Mouse (Mus musculus) fibroblast of lung, adult 2 months (primary cell): ENCODE data around the gene Slc13a4.

Experiments used
- DNase-seq: peaks from one replicate; pipeline ENCODE4 v3.0.0-alpha.2; 2011; ENCODE audit warnings: low read depth

Gene Slc13a4

DNA sequence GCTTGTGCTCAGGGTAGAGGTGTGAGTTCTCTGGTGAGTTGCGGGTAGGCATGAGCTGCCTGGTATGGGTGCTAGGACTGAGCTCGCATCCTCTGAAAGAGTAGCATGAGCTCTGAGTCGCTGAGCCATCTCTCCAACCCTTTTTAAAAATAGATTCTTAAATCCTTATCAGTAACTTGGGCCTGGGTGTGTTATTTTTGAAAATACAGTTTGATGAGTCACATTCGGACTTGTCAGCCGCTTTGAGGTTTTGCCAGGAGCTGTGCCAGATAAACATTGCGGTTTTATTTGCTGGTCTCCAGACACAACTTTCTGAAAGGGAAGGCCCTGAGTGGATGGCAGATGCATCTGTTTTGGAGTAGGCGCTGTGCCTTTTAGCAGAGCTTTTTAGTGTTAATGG, 51.2 kb downstream of the Slc13a4 start:
- peak; percentile 80 for DNase-seq

DNA sequence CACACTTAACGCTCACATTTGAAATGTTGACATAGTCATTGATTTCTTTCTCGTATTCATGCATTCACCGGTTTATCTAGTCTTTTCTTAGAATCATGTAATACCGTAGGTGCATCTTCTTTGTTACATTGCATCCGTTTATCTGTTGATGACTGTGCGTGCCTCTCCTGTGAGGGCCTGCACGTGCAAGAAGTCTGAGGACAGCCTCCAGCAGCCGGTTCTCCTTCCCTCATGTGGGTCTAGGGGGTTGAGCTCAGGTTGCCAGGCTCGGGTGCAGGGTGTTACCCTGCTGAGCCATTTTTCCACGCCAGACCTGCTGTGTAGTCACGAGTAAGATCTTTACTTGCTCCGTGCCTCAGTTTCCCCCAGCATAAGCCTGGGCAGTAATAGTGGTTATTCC, 52.9 kb downstream of the Slc13a4 start:
- no peak for DNase-seq

DNA sequence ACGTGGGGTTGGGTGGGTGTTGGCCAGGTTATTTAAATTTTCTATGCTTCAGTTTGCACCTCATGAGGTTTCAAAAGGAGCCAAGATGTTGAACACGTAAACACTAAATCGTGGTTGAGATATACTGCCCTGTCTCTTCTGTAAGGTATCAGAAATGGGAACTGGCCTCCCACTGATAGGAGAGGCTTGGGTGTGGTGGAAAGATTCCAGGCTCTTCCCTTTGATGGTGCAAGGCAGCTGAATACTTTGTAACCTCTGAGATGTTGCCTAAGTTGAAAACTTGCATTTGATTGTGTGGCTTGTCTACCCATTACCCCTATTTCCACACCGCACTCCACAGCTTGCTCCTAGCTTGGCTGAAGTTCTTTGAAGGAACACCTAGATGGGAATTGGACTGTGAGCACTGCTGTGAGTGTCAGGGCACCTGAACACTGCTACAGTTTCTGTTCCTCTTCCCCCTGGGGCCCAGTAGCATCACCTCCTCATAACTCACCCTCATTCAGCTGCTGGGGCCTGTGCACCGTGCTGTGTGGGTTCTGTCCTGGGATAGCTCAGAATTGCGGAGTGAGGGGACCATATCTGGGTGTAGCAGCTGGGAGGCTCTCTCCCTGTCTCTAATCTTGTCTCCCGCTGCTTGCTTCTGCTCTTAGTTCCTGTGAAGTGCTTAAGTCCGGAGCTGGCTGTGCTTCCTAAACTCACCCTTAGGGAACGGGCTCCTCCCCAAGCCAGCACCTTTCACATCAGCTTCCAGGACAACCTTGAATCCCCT, 53.6 kb downstream of the Slc13a4 start:
- DNase-seq = no peak

DNA sequence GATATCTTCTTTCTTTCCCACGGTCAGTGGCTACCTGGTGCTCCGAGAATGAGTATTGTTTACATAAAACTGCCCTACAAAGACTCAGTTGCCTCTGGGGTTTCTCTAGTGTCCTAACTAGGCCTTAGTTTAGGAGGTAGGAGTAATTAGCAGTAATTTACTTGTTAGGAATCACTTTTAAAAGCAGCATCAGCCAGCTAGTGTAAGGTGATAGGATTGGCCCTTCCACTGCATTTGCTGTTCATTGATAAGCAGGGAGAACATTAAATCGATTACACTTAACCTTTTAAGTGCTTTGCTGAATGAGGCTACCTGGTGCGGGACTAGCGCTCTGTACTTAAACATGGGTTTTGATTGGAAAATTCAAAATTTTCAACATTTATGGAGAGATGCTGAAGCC, 54.5 kb downstream of the Slc13a4 start:
- no peak for DNase-seq

DNA sequence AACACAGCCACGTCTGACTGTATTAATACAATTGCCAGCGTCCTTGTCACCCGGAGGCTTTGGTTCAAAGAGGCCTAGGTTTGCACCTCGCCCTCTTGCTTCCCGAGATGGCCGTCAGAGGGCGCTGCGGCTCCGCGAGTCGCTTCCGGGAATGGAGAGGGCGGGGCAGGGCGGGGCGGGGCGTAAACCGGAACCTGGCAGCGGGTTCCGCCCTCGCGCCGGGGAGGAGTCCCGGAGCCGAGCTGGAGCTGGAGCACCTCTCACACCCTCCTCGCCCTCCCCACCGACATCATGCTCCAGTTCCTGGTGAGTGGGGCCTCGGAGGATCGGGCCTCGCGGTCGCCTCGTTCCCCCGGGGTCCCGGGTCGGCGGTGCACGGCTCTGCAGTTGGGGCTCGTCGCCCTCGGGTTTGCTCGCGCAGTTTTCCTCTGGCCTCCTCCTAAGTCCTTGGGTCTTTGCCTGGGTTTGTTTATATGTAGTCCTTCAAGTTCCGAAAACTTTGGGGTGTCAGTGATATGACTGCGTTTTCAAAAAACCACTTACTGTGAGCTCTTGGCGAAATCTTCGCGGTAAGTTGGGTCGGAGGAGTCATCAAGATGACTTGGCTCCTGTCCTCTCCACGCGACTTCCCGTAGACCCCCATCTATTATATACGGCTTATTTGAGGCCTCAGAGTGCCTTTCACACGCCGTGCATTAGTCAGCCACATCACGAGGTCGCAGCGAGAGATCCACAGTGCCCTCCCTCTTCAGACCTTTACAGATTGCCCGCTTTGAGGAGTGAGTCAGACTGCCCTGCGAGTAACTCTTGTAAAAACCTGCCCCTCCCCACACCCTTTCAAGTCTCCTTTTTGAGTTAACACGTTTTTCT, 55.2 kb downstream of the Slc13a4 start:
- DNase-seq = peak; percentile 92

DNA sequence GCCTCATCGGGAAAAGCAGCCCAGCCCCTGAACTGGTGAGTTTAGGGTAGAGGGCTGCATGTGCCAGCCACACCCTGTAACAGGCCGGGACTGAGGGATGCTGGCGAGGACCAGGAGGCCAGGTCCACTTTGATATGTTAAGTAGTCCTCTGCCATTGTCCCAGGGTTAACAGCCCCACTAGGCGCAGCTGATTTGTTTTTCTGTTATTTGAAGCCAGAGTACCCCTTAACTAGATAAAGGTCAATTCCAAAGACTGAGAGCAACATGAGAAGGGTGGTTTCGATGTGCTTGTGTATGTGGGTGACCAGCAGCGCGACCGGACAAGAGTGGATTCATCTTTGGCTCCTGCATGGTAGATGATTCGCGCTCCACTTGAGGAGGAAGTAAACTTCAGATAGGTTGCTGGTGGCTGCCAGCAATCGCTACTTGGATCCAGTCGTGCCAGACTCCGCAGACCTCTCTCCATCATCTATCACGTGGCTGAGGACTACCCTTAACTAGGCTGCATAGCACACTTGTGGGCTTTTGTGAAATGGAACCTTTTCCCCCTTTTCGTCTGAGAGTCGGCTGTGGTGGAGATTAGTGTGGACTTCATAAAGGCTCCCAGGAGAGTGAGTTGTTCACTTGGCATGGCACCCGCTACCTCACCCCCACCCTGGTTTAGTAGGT, 56.0 kb downstream of the Slc13a4 start:
- no peak for DNase-seq

DNA sequence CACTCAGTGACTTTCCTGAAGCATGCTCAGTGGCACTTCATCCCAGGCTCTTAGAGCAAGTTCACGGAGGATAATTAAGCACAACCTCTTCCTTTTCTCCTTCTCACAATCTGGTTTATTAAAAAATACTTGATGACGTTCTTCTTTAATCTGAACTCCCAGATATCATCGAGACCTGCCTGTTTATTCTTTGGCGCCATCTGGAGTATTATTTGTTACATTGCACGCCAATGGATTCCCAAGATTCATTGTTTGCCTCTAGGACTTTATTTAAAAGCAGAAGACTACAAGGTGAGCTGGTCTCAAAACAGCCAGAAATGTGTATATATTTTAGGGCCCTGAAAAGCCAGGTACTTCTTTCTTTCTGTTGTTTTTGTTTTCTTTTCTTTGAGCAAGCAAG, 62.8 kb downstream of the Slc13a4 start:
- DNase-seq = no peak

DNA sequence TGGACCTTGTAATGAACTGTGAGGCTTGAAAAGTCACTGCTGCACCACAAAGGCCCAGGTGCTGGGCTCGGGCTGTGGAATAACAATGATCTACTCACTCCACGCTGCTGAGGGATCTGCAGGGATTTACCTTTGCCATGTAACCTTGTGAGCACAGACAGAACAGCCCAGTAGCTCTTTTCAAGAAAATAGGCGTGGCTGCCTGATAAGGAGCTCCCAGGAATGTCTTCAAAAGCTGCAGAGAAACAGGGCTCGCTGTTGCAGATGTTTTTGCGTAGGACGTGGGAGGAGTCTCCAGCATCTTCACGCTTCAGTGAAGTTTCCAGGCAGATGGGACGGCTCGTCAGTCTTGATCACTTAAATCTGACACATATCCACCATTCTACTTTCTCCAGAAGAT, 63.9 kb downstream of the Slc13a4 start:
- no peak for DNase-seq

DNA sequence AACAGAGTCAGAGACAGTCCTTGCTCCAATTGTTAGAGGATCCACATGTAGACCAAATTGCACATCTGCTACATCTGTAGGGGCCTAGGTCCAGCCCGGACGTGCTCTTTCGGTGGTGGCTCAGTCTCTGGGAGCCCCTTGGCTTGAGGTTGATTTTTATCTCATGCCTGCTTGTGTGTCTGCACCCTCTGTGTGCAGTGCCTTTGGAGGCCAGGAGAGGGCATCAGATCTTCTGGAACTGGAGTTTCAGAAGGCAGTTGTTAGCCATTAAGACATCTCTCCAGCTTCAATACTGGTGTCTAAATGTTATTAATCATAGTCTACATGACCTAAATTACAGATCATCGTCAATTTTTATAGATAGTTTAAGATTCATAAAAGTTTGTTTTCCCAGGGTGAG, 64.7 kb downstream of the Slc13a4 start:
- DNase-seq = no peak

DNA sequence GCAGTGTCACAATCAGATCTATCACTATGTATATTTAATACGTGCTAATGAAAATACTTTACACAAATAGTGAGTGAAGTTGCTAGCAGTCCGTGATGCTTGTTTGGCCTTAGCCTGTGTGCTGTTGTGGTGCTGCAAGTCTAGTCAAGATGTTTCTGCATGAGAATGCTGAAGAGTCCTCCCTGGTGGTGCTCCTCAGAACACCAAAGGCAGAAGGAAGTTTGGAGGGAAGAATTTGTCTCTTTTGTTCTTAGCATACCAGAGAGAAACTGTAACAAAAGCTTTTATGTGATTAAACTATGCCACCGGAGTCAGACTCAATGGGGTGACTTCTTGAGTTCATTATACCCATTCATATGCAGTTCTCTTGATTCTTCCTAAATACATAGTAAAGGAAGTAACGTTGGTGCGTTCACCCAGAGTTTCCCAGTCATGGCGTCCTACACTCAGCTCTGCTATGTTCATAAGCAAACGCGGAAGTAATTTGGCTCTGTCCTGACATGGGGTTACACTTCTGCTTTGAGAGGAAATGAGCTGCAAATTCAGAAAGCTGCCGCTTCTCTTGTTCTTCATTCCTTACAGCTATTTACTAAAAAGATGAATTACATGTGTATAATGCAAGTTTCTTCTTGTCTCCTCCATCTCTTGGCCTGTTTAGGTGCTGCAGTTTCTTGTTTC, 71.7 kb downstream of the Slc13a4 start:
- DNase-seq = no peak

DNA sequence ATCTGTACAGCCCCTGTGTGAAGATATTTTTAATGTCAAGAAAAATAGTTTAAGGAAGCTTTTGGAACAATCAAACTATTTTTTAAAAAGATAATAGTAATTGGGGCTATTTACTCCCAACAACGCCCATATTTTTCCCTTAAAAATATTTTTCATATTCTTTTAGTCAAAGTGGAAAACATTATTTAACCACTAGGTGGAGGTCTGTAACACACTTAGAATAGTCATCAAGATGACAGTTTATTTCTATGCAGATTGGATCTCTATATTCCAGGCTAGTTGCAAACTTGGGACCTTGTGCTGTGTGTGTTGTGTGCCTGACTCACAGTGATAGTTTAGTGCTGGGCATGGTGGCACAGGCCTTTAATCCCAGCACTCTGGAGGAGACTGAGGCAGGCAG, 78.5 kb downstream of the Slc13a4 start:
- no peak for DNase-seq

DNA sequence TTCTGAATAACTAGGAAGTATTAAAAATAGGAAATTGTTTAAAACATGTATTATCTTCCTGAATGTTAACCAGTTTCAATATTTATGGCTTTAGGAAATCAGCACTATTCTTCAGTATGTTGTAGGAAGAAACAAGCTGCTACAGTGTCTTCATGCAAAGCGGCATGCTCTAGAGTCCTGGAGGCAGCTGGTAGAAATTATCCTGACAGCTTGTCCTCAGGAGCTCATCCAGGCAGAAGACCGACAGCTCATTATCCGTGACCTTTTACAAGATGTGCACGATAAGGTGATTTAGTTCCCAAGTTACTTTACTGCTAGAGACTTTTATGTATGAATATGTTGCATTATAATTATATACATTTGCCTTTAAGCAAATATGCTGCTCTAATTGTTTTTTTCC, 82.2 kb downstream of the Slc13a4 start:
- DNase-seq = no peak
